Mouse (Mus musculus): Measurements from ENCODE around the gene Tspan9. TPM values are rescaled to one million over a fixed set of nuclear protein-coding genes. Genes with fewer than 3 reads are reported as not detected.
A peak's percentile ranks its signal among the peaks of the same experiment; 100 is the strongest.

The Tspan9 gene
- polyA plus RNA-seq, 2 experiments = 134 to 151 TPM

DNA sequence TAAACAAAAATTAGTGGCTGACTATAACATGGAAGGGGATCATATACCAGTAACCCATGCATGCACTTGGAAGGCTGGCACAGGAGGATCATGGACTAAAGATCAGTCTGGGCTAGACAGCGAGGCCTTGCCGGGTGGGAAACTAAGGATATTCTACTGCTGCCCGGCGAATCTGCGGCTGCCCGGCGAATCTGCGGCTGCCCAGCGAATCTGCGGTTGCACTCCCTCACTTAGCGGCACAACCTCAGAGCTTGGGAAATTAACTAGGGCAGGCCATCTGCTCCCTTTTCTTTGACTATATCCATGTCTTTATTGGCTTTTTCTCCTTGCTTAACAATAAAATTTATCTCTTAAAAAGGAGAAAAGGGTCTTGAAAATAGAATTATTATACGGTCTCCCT lies 14.6 kb upstream of the Tspan9 start:
- no peak overlapping the region for H3K9ac ChIP-seq (ENCODE audit: low read depth, low read length, severe bottlenecking)
- H3K4me3 ChIP-seq (replicated peaks; ENCODE audit: low read length) = no peak overlapping the region
- TF ChIP-seq POLR2A (IDR thresholded peaks at IDR 0.05; ENCODE audit: borderline replicate concordance, extremely low read depth, insufficient read depth, insufficient read length) = no peak
- no peaks in the 10 kb centered on the region for H3K36me3 ChIP-seq (ENCODE audit: control insufficient read depth, insufficient read depth, low read length)
- H3K27me3 ChIP-seq (ENCODE audit: control insufficient read depth, insufficient read depth, low read length) = no peaks in the 10 kb centered on the region
- ATAC-seq (ENCODE audit: low FRiP score, low read depth) = no peak
- H3K4me1 ChIP-seq (ENCODE audit: control insufficient read depth, insufficient read depth, low read length) = peaks cover 9% of the 10 kb centered on the region; the same call in 1 of the 2 replicates
- H3K4me2 ChIP-seq (replicated peaks; ENCODE audit: low read depth, low read length, severe bottlenecking) = no peak overlapping the region
- no peaks in the 10 kb centered on the region for H3K9me3 ChIP-seq (ENCODE audit: control insufficient read depth, low read length)
- whole genome bisulfite sequencing = 68% methylated on average over 12 of the region's 12 CpGs
- H3K27ac ChIP-seq (replicated peaks; ENCODE audit: low read depth, low read length) = no peak overlapping the region
- DNase-seq (ENCODE audit: low spot score) = no peak

DNA sequence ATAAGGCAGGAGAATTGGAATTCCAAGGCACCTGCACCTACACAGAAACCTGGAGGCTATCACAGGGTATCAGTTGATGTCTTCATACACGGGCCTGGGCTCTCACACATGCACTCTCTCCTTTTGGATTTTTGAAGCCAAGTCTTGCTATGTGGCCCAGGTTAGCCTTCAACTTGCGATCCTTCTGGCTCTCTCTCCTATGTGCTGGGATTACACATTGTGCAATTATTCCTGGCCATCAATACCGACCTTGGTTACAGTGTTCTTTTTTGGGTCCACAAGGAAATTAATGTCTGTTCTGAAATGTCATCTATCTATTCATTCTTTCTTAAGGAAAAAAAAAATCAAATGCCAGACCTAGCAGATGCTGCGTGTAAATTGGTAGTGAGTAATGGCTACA lies 13.1 kb upstream of the Tspan9 start:
- WGBS = 82% methylated on average over 4 of the region's 4 CpGs
- no peak overlapping the region for H3K9ac ChIP-seq (ENCODE audit: low read depth, low read length, severe bottlenecking)
- no peak overlapping the region for H3K4me2 ChIP-seq (replicated peaks; ENCODE audit: low read depth, low read length, severe bottlenecking)
- H3K27me3 ChIP-seq (ENCODE audit: control insufficient read depth, insufficient read depth, low read length) = no peaks in the 10 kb centered on the region
- H3K4me3 ChIP-seq (replicated peaks; ENCODE audit: low read length) = no peak overlapping the region
- no peak for ATAC-seq (ENCODE audit: low FRiP score, low read depth)
- H3K4me1 ChIP-seq (ENCODE audit: control insufficient read depth, insufficient read depth, low read length) = peaks cover 9% of the 10 kb centered on the region; the same call in 1 of the 2 replicates
- no peak for TF ChIP-seq POLR2A (IDR thresholded peaks at IDR 0.05; ENCODE audit: borderline replicate concordance, extremely low read depth, insufficient read depth, insufficient read length)
- H3K9me3 ChIP-seq (ENCODE audit: control insufficient read depth, low read length) = no peaks in the 10 kb centered on the region
- H3K36me3 ChIP-seq (ENCODE audit: control insufficient read depth, insufficient read depth, low read length) = no peaks in the 10 kb centered on the region
- H3K27ac ChIP-seq (replicated peaks; ENCODE audit: low read depth, low read length) = no peak overlapping the region
- no peak for DNase-seq (ENCODE audit: low spot score)

DNA sequence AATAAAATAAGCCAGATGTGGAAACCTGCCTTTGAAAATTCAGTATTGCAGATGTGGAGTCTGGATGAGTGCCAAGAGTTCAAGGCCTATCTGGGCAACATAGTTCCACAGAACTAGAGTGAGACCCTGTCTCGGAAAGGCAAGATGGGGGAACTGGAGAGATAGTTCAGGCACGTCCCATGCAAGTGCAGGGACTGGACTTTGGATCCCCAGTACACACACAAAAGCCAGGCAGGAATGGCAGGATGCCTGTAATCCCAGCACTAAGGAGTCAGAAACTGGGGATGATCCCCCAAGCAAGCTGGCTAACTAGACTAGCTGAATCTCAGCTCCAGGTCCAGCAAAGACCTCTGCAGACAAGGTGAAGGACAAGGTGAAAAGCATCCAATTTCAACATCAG lies 12.5 kb upstream of the Tspan9 start:
- DNase-seq (ENCODE audit: low spot score) (peak; percentile 21), ATAC-seq (ENCODE audit: low FRiP score, low read depth) (no peak)
- Histone ChIP-seq H3K36me3 (ENCODE audit: control insufficient read depth, insufficient read depth, low read length) (no peaks in the 10 kb centered on the region), H3K27me3 (ENCODE audit: control insufficient read depth, insufficient read depth, low read length) (no peaks in the 10 kb centered on the region), H3K4me3 (replicated peaks; ENCODE audit: low read length) (no peak overlapping the region), H3K9ac (ENCODE audit: low read depth, low read length, severe bottlenecking) (no peak overlapping the region), H3K4me1 (ENCODE audit: control insufficient read depth, insufficient read depth, low read length) (peaks cover 9% of the 10 kb centered on the region; the same call in 1 of the 2 replicates), H3K4me2 (replicated peaks; ENCODE audit: low read depth, low read length, severe bottlenecking) (no peak overlapping the region), H3K9me3 (ENCODE audit: control insufficient read depth, low read length) (no peaks in the 10 kb centered on the region), H3K27ac (replicated peaks; ENCODE audit: low read depth, low read length) (no peak overlapping the region)
- no peak for TF ChIP-seq POLR2A (IDR thresholded peaks at IDR 0.05; ENCODE audit: borderline replicate concordance, extremely low read depth, insufficient read depth, insufficient read length)
- WGBS = 36% methylated on average over 2 of the region's 2 CpGs

DNA sequence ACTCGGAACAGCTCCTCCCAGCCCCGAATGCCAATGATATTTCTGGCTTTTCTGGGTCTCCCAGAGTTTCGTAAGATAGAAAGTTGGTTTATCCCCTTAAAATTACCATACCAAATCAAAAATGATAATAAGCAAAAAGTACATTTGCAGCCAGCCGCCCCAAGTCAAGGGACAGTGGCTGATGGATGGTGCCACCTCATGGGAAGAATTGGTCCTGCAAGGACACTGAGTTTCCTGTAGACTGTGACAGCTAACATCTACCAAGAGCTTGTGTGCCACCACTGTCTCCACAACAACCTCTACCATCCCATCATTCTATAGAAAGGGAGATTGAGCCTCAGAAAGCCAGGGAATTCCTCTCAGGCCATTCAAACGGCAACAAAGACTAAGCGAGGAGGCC lies 2.4 kb upstream of the Tspan9 start:
- DNase-seq (ENCODE audit: low spot score) = no peak
- H3K27ac ChIP-seq (replicated peaks; ENCODE audit: low read depth, low read length) = no peak overlapping the region
- H3K27me3 ChIP-seq (ENCODE audit: control insufficient read depth, insufficient read depth, low read length) = no peaks in the 10 kb centered on the region
- H3K4me2 ChIP-seq (replicated peaks; ENCODE audit: low read depth, low read length, severe bottlenecking) = no peak overlapping the region
- 54% methylated on average over 6 of the region's 6 CpGs for WGBS
- H3K4me1 ChIP-seq (ENCODE audit: control insufficient read depth, insufficient read depth, low read length) = peaks cover 9% of the 10 kb centered on the region
- H3K9ac ChIP-seq (ENCODE audit: low read depth, low read length, severe bottlenecking) = no peak overlapping the region
- H3K4me3 ChIP-seq (replicated peaks; ENCODE audit: low read length) = no peak overlapping the region
- H3K36me3 ChIP-seq (ENCODE audit: control insufficient read depth, insufficient read depth, low read length) = no peaks in the 10 kb centered on the region
- no peak for TF ChIP-seq POLR2A (IDR thresholded peaks at IDR 0.05; ENCODE audit: borderline replicate concordance, extremely low read depth, insufficient read depth, insufficient read length)
- no peaks in the 10 kb centered on the region for H3K9me3 ChIP-seq (ENCODE audit: control insufficient read depth, low read length)
- ATAC-seq (ENCODE audit: low FRiP score, low read depth) = no peak

DNA sequence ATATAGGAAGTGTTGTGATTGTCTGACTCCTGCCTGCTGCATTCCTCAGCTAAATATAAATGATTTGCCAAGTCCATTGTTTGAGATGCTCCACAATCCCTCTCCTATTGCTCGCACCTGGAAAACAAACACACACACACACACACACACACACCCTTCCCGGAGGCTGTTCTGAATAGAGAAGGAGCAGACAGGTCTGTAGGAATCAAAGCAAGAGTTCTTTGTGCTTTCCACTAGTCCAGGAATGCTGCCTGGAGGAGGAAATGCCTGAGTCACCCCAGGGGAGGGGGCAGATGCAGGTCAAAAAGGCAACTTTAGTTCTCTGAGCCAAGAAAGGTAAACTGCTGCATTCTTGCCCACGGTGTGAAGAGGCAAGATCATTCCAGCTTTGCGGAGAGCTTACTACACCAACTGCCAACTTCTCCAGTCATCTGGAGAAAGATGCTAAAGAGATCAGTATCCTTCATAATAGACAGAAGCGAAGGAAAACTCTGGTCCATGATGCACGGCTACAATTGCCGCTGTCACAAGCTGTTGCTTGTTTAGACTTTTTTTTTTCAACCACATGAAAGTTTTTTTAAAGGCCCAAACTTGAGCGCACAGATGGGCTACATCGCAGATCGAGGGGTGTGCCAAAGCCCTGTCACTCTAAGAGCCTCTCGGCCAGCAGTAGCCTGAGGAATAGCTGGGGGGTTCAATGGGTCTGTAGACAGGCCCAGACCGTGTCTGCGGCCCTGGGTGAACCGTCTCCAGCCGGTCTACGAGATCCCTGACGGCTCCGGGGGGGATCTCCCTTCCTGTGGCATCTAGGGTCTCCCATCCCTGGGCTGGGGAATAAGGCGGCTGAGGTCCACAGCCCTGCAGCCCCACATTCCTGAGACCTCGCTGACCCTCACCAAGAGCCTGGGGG lies 770 bp downstream of the Tspan9 start:
- peak overlapping the region; percentile 81 for H3K4me3 ChIP-seq (replicated peaks; ENCODE audit: low read length)
- H3K36me3 ChIP-seq (ENCODE audit: control insufficient read depth, insufficient read depth, low read length) = no peaks in the 10 kb centered on the region
- peak overlapping the region; percentile 86 for H3K9ac ChIP-seq (ENCODE audit: low read depth, low read length, severe bottlenecking)
- H3K4me2 ChIP-seq (replicated peaks; ENCODE audit: low read depth, low read length, severe bottlenecking) = peak overlapping the region; percentile 86
- 5% methylated on average over 18 of the region's 20 CpGs for WGBS
- peak; percentile 28 for ATAC-seq (ENCODE audit: low FRiP score, low read depth)
- no peaks in the 10 kb centered on the region for H3K9me3 ChIP-seq (ENCODE audit: control insufficient read depth, low read length)
- no peaks in the 10 kb centered on the region for H3K27me3 ChIP-seq (ENCODE audit: control insufficient read depth, insufficient read depth, low read length)
- DNase-seq (ENCODE audit: low spot score) = peak; percentile 43
- TF ChIP-seq POLR2A (IDR thresholded peaks at IDR 0.05; ENCODE audit: borderline replicate concordance, extremely low read depth, insufficient read depth, insufficient read length) = no peak
- H3K27ac ChIP-seq (replicated peaks; ENCODE audit: low read depth, low read length) = peak overlapping the region; percentile 82
- H3K4me1 ChIP-seq (ENCODE audit: control insufficient read depth, insufficient read depth, low read length) = peaks cover 9% of the 10 kb centered on the region

Data from limb, embryonic 14.5 days (tissue).